Mouse (Mus musculus) stomach, postnatal 0 days (tissue): ENCODE data around the gene Slc39a7. TPM values are rescaled to one million over a fixed set of nuclear protein-coding genes. Genes with fewer than 3 reads are reported as not detected.

Experiments used
- ATAC-seq: fragments of 200-750 bp; cut with Nextera tagmentation; 2 replicates; pipeline ENCODE4 v1.8.0; 2017; ENCODE audit not compliant: low FRiP score, low TSS enrichment
- DNase-seq: peaks from one replicate; pipeline ENCODE4 v3.0.0-alpha.2; 2016; ENCODE audit warnings: low spot score
- H3K27ac ChIP-seq: fragments of 300-500 bp; sonication (generic); replicated peaks from 2 replicates; pipeline ENCODE4 v1.5.1; 2014; ENCODE audit warnings: mild to moderate bottlenecking, control low read depth
- H3K27me3 ChIP-seq: fragments of 300-500 bp; sonication (generic); 2 replicates; pipeline ENCODE4 v1.6.1; 2014; ENCODE audit warnings: low read length; ENCODE audit not compliant: control insufficient read depth, insufficient read depth
- H3K36me3 ChIP-seq: fragments of 300-500 bp; sonication (generic); 2 replicates; pipeline ENCODE4 v1.6.1; 2014; ENCODE audit warnings: low read length, mixed read lengths; ENCODE audit not compliant: control insufficient read depth, insufficient read depth
- H3K4me1 ChIP-seq: fragments of 300-500 bp; sonication (generic); replicated peaks from 2 replicates; pipeline ENCODE4 v1.6.1; 2014; ENCODE audit warnings: antibody characterized with exemption; ENCODE audit not compliant: control insufficient read depth, insufficient read depth
- H3K4me2 ChIP-seq: fragments of 300-500 bp; sonication (generic); replicated peaks from 2 replicates; pipeline ENCODE4 v1.6.1; 2014; ENCODE audit warnings: low read depth, mild to moderate bottlenecking, control low read depth, moderate library complexity
- H3K4me3 ChIP-seq: fragments of 300-500 bp; sonication (generic); 2 replicates; pipeline ENCODE4 v1.5.1; 2014; ENCODE audit warnings: low read depth, low read length, control low read depth
- H3K9ac ChIP-seq: fragments of 300-500 bp; sonication (generic); 2 replicates; pipeline ENCODE4 v1.6.1; 2014; ENCODE audit warnings: mild to moderate bottlenecking, low read length, control low read depth, mixed read lengths
- H3K9me3 ChIP-seq: fragments of 300-500 bp; sonication (generic); 2 replicates; pipeline ENCODE4 v1.6.1; 2016; ENCODE audit warnings: low read length; ENCODE audit not compliant: control insufficient read depth
- CTCF ChIP-seq: IDR thresholded peaks from 2 replicates; pipeline ENCODE4 v1.5.1; 2016; ENCODE audit warnings: antibody characterized with exemption, low read depth, mild to moderate bottlenecking, moderate library complexity
- EP300 ChIP-seq: optimal IDR thresholded peaks from 2 replicates; pipeline ENCODE3; 2016; ENCODE audit warnings: antibody characterized with exemption
- WGBS: fragments of 180-500 bp; shearing (Covaris S2); extraction: QIAGEN DNeasy Blood & Tissue Kit; methylation state at CpG from one replicate; pipeline ENCODE4 v1.1.7; 2014; 5-methylcytosine and 5-hydroxymethylcytosine counted together
- polyA plus RNA-seq: library from polyadenylated mRNA; unstranded; fragments of >200 nt; fragmentation: Nextera tagmentation; extraction: Ambion mirVana; gene quantifications from 2 replicates; pipeline ENCODE4 v1.2.1, GENCODE M21; 2015

Gene Slc39a7
- polyA plus RNA-seq = 114 and 118 TPM in 2 replicates

GRCm38 (mm10) chr17:34031465-34032173 is at the start of gene Slc39a7, which contains the start of gene Rxrb:
Gene Slc39a7, minus strand, starts transcription at chr17:34031682.
Gene Rxrb, plus strand, starts transcription at chr17:34031812.
- Histone ChIP-seq H3K36me3 (peaks cover 24% of the 10 kb centered on the region), H3K4me3 (peak within 1 kb of the TSS; percentile 86), H3K4me2 (peak within 1 kb of the TSS; percentile 93), H3K4me1 (peaks cover 7% of the 10 kb centered on the region), H3K9me3 (no peaks in the 10 kb centered on the region), H3K27ac (peak within 1 kb of the TSS; percentile 98), H3K27me3 (no peaks in the 10 kb centered on the region), H3K9ac (peak within 1 kb of the TSS; percentile 96)
- under 1% methylated on average over 52 of the region's 88 CpGs for WGBS
- TF ChIP-seq CTCF (no peak), EP300 (peak; percentile 96)
- DNase-seq (peak; percentile 99), ATAC-seq (peak; percentile 81)

GRCm38 (mm10) chr17:34079621-34080020 is 48.1 kb upstream of the Slc39a7 start:
- Histone ChIP-seq H3K4me2 (no peak overlapping the region), H3K4me3 (no peak overlapping the region), H3K9me3 (no peaks in the 10 kb centered on the region), H3K27me3 (no peaks in the 10 kb centered on the region), H3K4me1 (no peaks in the 10 kb centered on the region), H3K36me3 (no peaks in the 10 kb centered on the region), H3K27ac (no peak overlapping the region), H3K9ac (no peak overlapping the region)
- WGBS = 20% methylated on average over 5 of the region's 5 CpGs
- DNase-seq = peak; percentile 31
- ATAC-seq = peak; percentile 78
- TF ChIP-seq EP300 = no peak
- TF ChIP-seq CTCF = no peak

DNA sequence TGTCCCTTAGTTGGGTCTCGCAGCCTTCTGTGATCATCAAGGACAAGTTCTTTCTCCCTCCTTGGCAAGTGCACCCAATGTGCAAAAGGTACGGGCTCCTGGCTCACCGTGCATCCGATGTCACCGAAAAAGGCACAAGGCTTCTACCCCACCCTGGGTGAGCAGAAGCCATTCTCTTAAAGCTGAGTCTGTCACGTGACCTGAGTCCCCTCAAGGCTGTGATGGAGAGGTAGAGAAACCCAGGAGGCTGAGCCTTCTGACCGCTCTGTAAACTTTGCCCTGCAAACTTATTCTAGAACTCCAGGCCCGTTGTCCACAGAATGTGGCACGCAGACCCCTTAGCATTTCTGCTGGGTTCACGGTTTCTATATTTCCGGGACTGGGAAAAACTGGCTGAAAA is 47.5 kb upstream of the Slc39a7 start:
- DNase-seq (no peak), ATAC-seq (no peak)
- H3K9ac ChIP-seq = no peak overlapping the region
- no peaks in the 10 kb centered on the region for H3K36me3 ChIP-seq
- no peak overlapping the region for H3K4me2 ChIP-seq
- no peaks in the 10 kb centered on the region for H3K27me3 ChIP-seq
- H3K4me3 ChIP-seq = no peak overlapping the region
- H3K27ac ChIP-seq = no peak overlapping the region
- TF ChIP-seq CTCF = no peak
- TF ChIP-seq EP300 = no peak
- 87% methylated on average over 11 of the region's 11 CpGs for WGBS
- no peaks in the 10 kb centered on the region for H3K4me1 ChIP-seq
- H3K9me3 ChIP-seq = no peaks in the 10 kb centered on the region

DNA sequence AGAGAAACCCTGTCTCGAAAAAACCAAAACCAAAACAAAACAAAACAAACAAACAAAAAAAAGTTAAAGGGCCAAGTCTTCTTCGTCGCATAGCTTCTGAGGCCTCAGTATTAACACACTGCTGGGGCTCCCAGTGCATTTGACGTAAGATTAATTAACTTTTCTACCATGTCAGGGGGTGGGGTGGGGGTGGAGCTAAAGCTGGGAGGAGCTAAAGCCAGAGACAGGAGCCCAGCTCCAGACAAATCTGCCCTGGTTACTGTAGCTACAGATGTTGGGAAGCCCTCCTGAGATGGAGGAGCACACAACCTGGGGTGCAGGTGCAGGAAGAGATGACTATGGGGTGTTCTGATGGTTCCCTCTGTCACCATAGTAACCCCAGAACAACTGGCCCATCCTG is 46.7 kb upstream of the Slc39a7 start:
- no peak overlapping the region for H3K4me2 ChIP-seq
- ATAC-seq = no peak
- 55% methylated on average over 4 of the region's 4 CpGs for WGBS

DNA sequence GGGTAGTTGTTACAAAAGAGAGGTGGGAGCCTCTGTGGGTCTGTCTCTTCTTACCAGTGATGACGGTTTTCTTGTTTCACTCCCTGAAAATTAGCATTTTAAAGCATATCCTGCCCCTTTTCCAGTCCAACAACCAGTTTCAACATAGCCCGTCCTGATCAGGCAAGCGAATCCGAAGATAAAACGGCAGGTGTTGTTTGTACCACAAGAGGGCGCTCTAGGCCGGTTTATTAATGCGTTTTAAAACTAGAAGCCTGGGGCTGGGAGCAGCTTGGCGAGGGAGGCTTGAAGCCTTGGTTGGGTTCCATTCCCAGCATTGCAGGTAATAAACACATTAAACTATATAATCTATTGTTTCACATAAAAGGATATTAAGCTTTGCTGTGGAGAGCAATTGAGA is 46.1 kb upstream of the Slc39a7 start:
- ATAC-seq (no peak), DNase-seq (peak; percentile 82)
- 1% methylated on average over 9 of the region's 9 CpGs for WGBS
- Histone ChIP-seq H3K4me1 (no peaks in the 10 kb centered on the region), H3K9me3 (no peaks in the 10 kb centered on the region), H3K4me3 (no peak overlapping the region), H3K27me3 (no peaks in the 10 kb centered on the region), H3K4me2 (no peak overlapping the region), H3K9ac (no peak overlapping the region), H3K36me3 (no peaks in the 10 kb centered on the region), H3K27ac (no peak overlapping the region)
- TF ChIP-seq CTCF (peak; percentile 87), EP300 (no peak)

More for the DNA sequence above, 46.7 kb upstream of the Slc39a7 start:
- H3K9ac ChIP-seq = no peak overlapping the region
- no peak for DNase-seq
- TF ChIP-seq EP300 (no peak), CTCF (no peak)
- H3K36me3 ChIP-seq = no peaks in the 10 kb centered on the region
- H3K27me3 ChIP-seq = no peaks in the 10 kb centered on the region
- no peak overlapping the region for H3K4me3 ChIP-seq
- H3K9me3 ChIP-seq = no peaks in the 10 kb centered on the region
- no peak overlapping the region for H3K27ac ChIP-seq
- H3K4me1 ChIP-seq = no peaks in the 10 kb centered on the region

DNA sequence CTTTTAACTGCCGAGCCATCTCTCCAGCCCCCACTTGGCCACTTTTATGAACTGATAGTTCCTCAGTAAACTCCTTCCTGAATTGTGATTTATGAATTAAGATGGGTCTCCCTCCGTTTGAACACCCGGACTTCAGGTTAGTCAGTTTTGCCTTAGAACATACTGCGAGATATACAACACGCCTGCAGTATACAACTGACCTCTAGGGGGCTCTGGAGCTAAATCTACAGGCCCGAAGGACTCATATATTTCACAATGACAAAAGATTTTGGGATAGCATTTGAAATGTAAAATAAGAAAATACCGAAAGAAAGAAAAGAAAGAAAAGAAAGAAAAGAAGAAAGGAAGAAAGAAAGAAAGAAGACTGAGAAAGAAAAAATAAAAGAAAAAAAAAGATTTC is 43.8 kb upstream of the Slc39a7 start:
- Histone ChIP-seq H3K27me3 (no peaks in the 10 kb centered on the region), H3K4me1 (no peaks in the 10 kb centered on the region), H3K27ac (no peak overlapping the region), H3K4me3 (no peak overlapping the region), H3K9ac (no peak overlapping the region), H3K36me3 (no peaks in the 10 kb centered on the region), H3K4me2 (no peak overlapping the region), H3K9me3 (no peaks in the 10 kb centered on the region)
- DNase-seq (peak; percentile 65), ATAC-seq (no peak)
- 37% methylated on average over 7 of the region's 7 CpGs for WGBS
- TF ChIP-seq EP300 (no peak), CTCF (peak; percentile 74)
